Mouse (Mus musculus) neural tube, embryonic 14.5 days (tissue): ENCODE data around the gene Lrig1. TPM values are rescaled to one million over a fixed set of nuclear protein-coding genes. Genes with fewer than 3 reads are reported as not detected.

Source experiments
- ATAC-seq: fragments of 200-750 bp; cut with Nextera tagmentation; 2 replicates; pipeline ENCODE4 v1.8.0; 2017; ENCODE audit warnings: low read depth, mild to moderate bottlenecking, moderate TSS enrichment, moderate library complexity
- H3K27ac ChIP-seq: fragments of 300-500 bp; sonication (generic); 2 replicates; pipeline ENCODE4 v1.5.1; 2014; ENCODE audit warnings: low read depth, mild to moderate bottlenecking, control low read depth, low read length, moderate library complexity, mixed read lengths
- H3K27me3 ChIP-seq: fragments of 300-500 bp; sonication (generic); 2 replicates; pipeline ENCODE4 v1.6.1; 2014; ENCODE audit warnings: low read length; ENCODE audit not compliant: control insufficient read depth, insufficient read depth
- H3K36me3 ChIP-seq: fragments of 300-500 bp; sonication (generic); 2 replicates; pipeline ENCODE4 v1.6.1; 2014; ENCODE audit warnings: low read length, mixed read lengths; ENCODE audit not compliant: control insufficient read depth, insufficient read depth
- H3K4me1 ChIP-seq: fragments of 300-500 bp; sonication (generic); 2 replicates; pipeline ENCODE4 v1.6.1; 2014; ENCODE audit warnings: low read length; ENCODE audit not compliant: control insufficient read depth, insufficient read depth
- H3K4me2 ChIP-seq: fragments of 300-500 bp; sonication (generic); 2 replicates; pipeline ENCODE4 v1.6.1; 2014; ENCODE audit warnings: mild to moderate bottlenecking, low read depth, low read length, control low read depth
- H3K4me3 ChIP-seq: fragments of 300-500 bp; sonication (generic); 2 replicates; pipeline ENCODE4 v1.5.1; 2014; ENCODE audit warnings: low read depth, low read length, control low read depth, mixed read lengths
- H3K9ac ChIP-seq: fragments of 300-500 bp; sonication (generic); replicated peaks from 2 replicates; pipeline ENCODE4 v1.6.1; 2014; ENCODE audit warnings: low read depth, mild to moderate bottlenecking, control low read depth, low read length, mixed read lengths
- H3K9me3 ChIP-seq: fragments of 300-500 bp; sonication (generic); 2 replicates; pipeline ENCODE4 v1.6.1; 2016; ENCODE audit warnings: low read length; ENCODE audit not compliant: control insufficient read depth
- WGBS: fragments of 180-500 bp; shearing (Covaris S2); extraction: QIAGEN DNeasy Blood & Tissue Kit; methylation state at CpG from one replicate; pipeline ENCODE4 v1.1.7; 2014; 5-methylcytosine and 5-hydroxymethylcytosine counted together
- polyA plus RNA-seq: library from polyadenylated mRNA; unstranded; fragments of >200 nt; fragmentation: Nextera tagmentation; extraction: Ambion mirVana; gene quantifications from 2 replicates; pipeline ENCODE4 v1.2.1, GENCODE M21; 2014

The Lrig1 gene
- polyA plus RNA-seq, 1 experiment from 2014 or later, result 25.2 TPM

GRCm38 (mm10) chr6:94682270-94682618 lies 17.7 kb downstream of the Lrig1 start:
- Histone ChIP-seq H3K36me3 (no peaks in the 10 kb centered on the region), H3K4me1 (peaks cover 12% of the 10 kb centered on the region; the same call in 1 of the 2 replicates)
- WGBS, result 53% methylated on average over 6 of the region's 6 CpGs

GRCm38 (mm10) chr6:94681446-94682269 lies 18.3 kb downstream of the Lrig1 start:
- Histone ChIP-seq H3K36me3 (no peaks in the 10 kb centered on the region), H3K27me3 (no peaks in the 10 kb centered on the region), H3K4me3 (no peak overlapping the region), H3K4me2 (no peak overlapping the region; the same call in 1 of the 2 replicates), H3K9me3 (no peaks in the 10 kb centered on the region), H3K27ac (no peak overlapping the region), H3K4me1 (peaks cover 15% of the 10 kb centered on the region; the same call in 1 of the 2 replicates), H3K9ac (no peak overlapping the region)
- ATAC-seq, result no peak
- WGBS, result 30% methylated on average over 15 of the region's 15 CpGs

More at GRCm38 (mm10) chr6:94682270-94682618, 17.7 kb downstream of the Lrig1 start:
- Histone ChIP-seq H3K27me3 (no peaks in the 10 kb centered on the region), H3K9ac (no peak overlapping the region), H3K9me3 (no peaks in the 10 kb centered on the region), H3K4me3 (no peak overlapping the region), H3K27ac (no peak overlapping the region), H3K4me2 (no peak overlapping the region; the same call in 1 of the 2 replicates)
- ATAC-seq, result no peak

- no peak for ATAC-seq
- Histone ChIP-seq H3K9ac (no peak overlapping the region), H3K27ac (no peak overlapping the region), H3K9me3 (no peaks in the 10 kb centered on the region), H3K27me3 (no peaks in the 10 kb centered on the region), H3K36me3 (no peaks in the 10 kb centered on the region), H3K4me2 (no peak overlapping the region), H3K4me1 (peaks cover 15% of the 10 kb centered on the region; the same call in 1 of the 2 replicates), H3K4me3 (no peak overlapping the region)
- WGBS, result 32% methylated on average over 5 of the region's 5 CpGs
These were observed 19.1 kb downstream of the Lrig1 start for GRCm38 (mm10) chr6:94680760-94681445.

- Histone ChIP-seq H3K36me3 (no peaks in the 10 kb centered on the region), H3K27ac (no peak overlapping the region), H3K4me1 (peaks cover 15% of the 10 kb centered on the region; the same call in 1 of the 2 replicates), H3K27me3 (no peaks in the 10 kb centered on the region), H3K9me3 (no peaks in the 10 kb centered on the region), H3K4me3 (no peak overlapping the region), H3K4me2 (no peak overlapping the region), H3K9ac (no peak overlapping the region)
- ATAC-seq, result no peak
- WGBS, result 89% methylated on average over 1 of the region's 1 CpGs
These were observed 20.7 kb downstream of the Lrig1 start for GRCm38 (mm10) chr6:94679249-94679648.

- 21% methylated on average over 6 of the region's 6 CpGs for WGBS
- no peak overlapping the region for H3K27ac ChIP-seq
- no peak; the same call in 1 of the 2 replicates for ATAC-seq
- H3K4me3 ChIP-seq, result no peak overlapping the region
- H3K36me3 ChIP-seq, result no peaks in the 10 kb centered on the region
- no peaks in the 10 kb centered on the region for H3K27me3 ChIP-seq
- no peak overlapping the region for H3K4me2 ChIP-seq
- no peak overlapping the region for H3K9ac ChIP-seq
- peaks cover 12% of the 10 kb centered on the region; the same call in 1 of the 2 replicates for H3K4me1 ChIP-seq
- no peaks in the 10 kb centered on the region for H3K9me3 ChIP-seq
These were observed 21.4 kb downstream of the Lrig1 start for GRCm38 (mm10) chr6:94678377-94679164.

GRCm38 (mm10) chr6:94677448-94677847 lies 22.5 kb downstream of the Lrig1 start:
- H3K36me3 ChIP-seq, result no peaks in the 10 kb centered on the region
- H3K4me3 ChIP-seq, result no peak overlapping the region
- no peak for ATAC-seq
- no peak overlapping the region for H3K9ac ChIP-seq
- WGBS, result 37% methylated on average over 3 of the region's 3 CpGs
- H3K27ac ChIP-seq, result no peak overlapping the region
- H3K9me3 ChIP-seq, result no peaks in the 10 kb centered on the region
- H3K4me2 ChIP-seq, result no peak overlapping the region
- no peaks in the 10 kb centered on the region for H3K27me3 ChIP-seq
- H3K4me1 ChIP-seq, result peaks cover 14% of the 10 kb centered on the region; the same call in 1 of the 2 replicates

- no peak for ATAC-seq
- Histone ChIP-seq H3K36me3 (no peaks in the 10 kb centered on the region), H3K4me2 (no peak overlapping the region), H3K9ac (no peak overlapping the region), H3K4me3 (no peak overlapping the region), H3K9me3 (no peaks in the 10 kb centered on the region), H3K27ac (no peak overlapping the region), H3K27me3 (no peaks in the 10 kb centered on the region), H3K4me1 (peaks cover 14% of the 10 kb centered on the region; the same call in 1 of the 2 replicates)
- WGBS, result 81% methylated on average over 3 of the region's 3 CpGs
These were observed 23.1 kb downstream of the Lrig1 start for GRCm38 (mm10) chr6:94676840-94677239.

- H3K4me1 ChIP-seq, result peaks cover 12% of the 10 kb centered on the region; the same call in 1 of the 2 replicates
- no peak overlapping the region for H3K9ac ChIP-seq
- no peak overlapping the region for H3K27ac ChIP-seq
- H3K4me3 ChIP-seq, result no peak overlapping the region
- 60% methylated on average over 7 of the region's 7 CpGs for WGBS
- H3K4me2 ChIP-seq, result no peak overlapping the region
- no peak for ATAC-seq
- H3K9me3 ChIP-seq, result no peaks in the 10 kb centered on the region
- no peaks in the 10 kb centered on the region for H3K27me3 ChIP-seq
- H3K36me3 ChIP-seq, result no peaks in the 10 kb centered on the region
These were observed 23.7 kb downstream of the Lrig1 start for GRCm38 (mm10) chr6:94676300-94676699.
